Mouse (Mus musculus) ES-Bruce4 (cell line): ENCODE measurements around the gene B4galt2.

Source experiments
- CTCF ChIP-seq: IDR thresholded peaks from one replicate; pipeline ENCODE4 v1.8.1; 2011; ENCODE audit warnings: low read depth, low read length
- POLR2A ChIP-seq: IDR thresholded peaks from one replicate; pipeline ENCODE4 v1.8.1; 2011; ENCODE audit warnings: low read length; ENCODE audit not compliant: insufficient read depth

DNA sequence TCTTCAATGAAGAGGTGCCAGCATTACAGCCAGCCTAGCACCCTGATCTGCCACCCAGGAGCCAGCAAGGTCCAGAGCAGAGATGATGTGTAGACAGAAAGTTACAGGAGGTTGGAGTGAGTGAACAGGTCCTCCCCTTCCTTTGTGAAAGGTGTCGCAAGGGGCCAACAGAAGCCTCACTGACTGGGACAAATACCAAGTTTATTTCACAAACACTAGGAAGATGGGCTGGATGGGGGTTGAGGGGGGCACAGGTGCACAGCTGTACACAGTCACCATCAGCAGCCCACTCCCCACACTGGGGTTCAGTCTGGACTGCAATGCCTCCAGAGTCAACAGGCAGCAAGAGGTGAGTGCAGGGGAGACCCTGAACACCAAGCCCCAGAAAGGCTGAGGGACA lies 859 bp upstream of the B4galt2 start:
- TF ChIP-seq CTCF: no peak
- TF ChIP-seq POLR2A: no peak
